Mouse (Mus musculus): ENCODE results near the gene Cox6b2.

DNA sequence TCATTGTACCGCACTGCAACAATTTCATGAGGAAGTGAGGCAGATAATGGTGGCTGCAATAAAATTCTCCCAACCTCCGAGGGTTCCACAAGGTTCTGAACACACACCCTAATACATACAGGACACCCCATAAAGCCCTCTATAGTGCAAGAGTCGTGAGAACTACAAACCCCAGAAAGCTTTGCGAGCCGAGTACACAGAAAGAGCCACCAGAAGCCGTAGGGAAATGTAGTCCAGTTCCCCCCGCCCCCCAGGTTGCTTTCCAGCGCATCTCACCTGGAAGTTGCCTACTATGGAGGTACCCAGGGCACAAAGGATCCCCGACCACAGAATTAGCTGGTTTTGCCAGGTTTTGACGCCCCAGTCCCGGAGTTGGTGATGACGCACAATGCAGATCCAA is 29.4 kb downstream of the Cox6b2 start:
- TF ChIP-seq EP300 (IDR thresholded peaks at IDR 0.05; ENCODE audit: low read depth) (no peak), CTCF (IDR thresholded peaks at IDR 0.05; ENCODE audit: low read depth) (no peak)

Measured in liver, postnatal 0 days (tissue).